Mouse (Mus musculus): Measurements from ENCODE around the gene Trp53i13. TPM values are rescaled to one million over a fixed set of nuclear protein-coding genes. Genes with fewer than 3 reads are reported as not detected.

The Trp53i13 gene
- polyA plus RNA-seq, 1 experiment from 2014 or later: 45.1 TPM

DNA sequence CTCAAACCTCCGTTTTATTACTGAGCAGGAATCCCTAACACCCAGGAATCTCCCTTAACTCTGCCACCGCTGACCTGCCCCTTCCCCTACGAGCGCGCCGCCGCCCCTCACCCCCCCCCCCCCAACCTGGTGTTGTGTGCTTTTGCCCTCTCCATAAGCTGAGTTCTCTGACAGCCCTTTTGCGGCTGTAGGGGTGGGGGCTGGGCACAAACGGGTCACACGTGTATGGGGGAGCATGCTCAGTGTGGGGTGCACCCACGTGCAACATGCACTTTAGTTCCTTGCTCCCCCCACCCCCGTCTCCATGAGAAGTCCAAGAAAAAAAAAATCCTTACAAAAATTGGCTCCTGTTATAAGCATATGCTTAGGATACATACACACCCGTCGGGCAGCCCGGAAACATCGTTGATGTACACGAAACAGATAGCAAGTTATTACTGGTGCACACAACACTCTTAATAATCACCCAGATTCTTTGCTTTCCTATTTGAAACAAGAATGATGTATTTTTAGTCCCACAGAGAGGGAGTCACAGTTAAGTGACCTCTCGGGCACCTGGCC, 23.4 kb downstream of the Trp53i13 start:
- DNase-seq (ENCODE audit: low spot score): peak; percentile 60

DNA sequence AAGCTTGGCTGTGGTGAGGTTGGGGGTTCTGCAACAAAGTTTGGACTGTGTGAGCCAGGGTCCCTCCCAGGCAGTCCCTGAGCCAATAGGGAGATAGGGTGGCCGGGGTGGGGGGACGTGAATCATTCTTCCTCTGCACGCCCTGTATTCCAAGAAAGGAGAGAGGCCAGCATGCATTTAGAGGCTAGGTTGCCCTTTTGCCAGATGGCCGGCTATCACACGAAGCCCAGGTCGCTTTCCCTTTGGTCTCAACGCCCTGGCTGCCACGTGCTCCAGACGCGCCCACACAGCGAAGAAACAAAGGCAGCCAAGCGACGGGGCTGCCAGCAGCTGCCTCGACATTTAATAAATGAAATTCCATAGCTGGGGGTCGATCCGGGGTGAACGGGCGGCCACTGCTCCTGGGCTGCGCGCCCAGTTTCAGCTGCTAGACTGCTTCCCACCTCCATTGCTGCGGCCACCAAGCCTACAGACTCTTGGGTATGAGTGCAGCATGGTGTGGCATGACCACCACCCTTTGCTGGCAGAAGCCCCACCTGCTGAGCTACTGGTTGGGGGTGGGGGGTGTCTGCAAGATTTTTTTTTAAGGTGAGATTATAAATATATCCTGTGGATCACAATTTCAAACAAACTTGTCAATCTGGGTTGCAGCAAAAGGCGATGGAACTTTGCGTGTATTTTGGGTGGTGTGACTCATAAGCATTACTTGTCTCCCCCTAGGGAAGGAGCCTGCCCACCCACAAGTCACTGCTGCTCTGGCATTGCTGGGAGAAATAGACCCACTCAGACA, 24.1 kb downstream of the Trp53i13 start:
- DNase-seq (ENCODE audit: low spot score): no peak

DNA sequence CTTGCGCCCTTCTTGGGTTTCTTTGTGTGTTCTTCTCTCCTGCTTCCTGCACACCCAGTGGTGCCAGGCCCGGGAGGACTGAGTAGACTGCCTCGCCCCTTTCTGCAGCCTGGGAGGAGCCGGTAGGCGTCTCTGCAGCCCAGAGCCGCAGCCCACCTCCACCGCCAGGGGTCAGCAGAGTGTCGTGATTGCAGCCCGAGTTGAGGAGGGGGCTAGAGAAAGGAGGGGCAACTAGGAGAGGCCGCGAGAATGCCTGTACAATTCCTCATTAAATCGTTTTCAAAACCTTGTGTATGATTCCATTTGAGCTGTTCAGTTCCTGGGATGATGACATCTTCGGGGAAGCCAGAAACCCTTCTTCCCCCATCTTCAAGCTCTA, 24.7 kb downstream of the Trp53i13 start:
- DNase-seq (ENCODE audit: low spot score): peak; percentile 92

DNA sequence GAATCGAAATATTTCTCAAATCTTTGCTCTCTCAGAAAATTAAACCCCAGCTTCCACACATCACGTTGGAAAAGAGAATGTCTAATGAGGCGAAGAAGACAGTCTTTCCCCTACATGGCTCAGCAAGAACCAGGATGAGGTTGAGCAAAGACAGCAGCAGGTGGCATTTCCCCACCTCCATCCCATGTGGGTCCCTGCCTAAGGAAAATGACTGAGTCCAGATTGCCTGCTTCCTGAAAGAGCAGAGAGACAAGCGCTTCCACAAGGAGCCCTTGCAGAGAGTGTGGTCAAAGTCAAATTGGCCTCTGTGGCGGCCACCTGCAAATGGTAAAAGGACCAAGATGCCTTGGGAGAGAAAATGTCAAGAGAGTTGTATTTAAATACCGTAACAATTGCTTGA, 25.3 kb downstream of the Trp53i13 start:
- DNase-seq (ENCODE audit: low spot score): no peak

DNA sequence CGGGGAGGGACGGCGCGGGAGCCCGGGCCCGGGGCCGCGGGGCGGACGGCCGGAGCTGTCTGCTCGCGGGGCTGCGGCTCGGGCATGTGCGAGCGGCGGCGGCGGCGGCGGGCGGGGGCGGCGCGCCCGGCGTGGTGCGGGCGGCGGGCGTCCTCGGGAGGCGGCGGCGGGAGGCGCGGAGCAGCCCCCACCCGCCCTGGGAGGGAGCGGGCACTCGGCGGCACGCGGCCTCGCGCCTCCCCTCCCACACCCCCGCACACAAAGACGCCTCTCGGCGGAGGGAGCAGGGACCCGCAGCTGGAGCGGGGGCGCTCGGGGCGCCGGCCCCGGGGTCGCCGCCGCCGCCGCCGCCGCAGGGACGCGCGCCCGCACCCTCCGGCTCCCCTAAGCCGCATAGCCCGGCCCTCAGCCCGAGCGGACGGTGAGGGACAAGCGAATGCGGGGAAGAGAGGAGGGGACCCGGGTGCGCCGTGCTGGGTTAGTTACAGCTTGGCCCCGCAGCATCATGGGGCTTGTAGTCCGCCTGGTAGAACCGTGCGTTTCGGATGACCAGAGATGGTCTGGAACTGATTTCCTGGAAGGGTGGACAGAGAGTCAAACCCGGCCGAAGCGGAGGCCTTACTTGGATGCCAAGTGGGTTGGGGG, 26.1 kb downstream of the Trp53i13 start, which contains the start of gene Ankrd13b:
TSS of gene Ankrd13b (minus strand) at position 88 of the 645 bp plus-strand sequence.
- peak; percentile 35 for DNase-seq (ENCODE audit: low spot score)

DNA sequence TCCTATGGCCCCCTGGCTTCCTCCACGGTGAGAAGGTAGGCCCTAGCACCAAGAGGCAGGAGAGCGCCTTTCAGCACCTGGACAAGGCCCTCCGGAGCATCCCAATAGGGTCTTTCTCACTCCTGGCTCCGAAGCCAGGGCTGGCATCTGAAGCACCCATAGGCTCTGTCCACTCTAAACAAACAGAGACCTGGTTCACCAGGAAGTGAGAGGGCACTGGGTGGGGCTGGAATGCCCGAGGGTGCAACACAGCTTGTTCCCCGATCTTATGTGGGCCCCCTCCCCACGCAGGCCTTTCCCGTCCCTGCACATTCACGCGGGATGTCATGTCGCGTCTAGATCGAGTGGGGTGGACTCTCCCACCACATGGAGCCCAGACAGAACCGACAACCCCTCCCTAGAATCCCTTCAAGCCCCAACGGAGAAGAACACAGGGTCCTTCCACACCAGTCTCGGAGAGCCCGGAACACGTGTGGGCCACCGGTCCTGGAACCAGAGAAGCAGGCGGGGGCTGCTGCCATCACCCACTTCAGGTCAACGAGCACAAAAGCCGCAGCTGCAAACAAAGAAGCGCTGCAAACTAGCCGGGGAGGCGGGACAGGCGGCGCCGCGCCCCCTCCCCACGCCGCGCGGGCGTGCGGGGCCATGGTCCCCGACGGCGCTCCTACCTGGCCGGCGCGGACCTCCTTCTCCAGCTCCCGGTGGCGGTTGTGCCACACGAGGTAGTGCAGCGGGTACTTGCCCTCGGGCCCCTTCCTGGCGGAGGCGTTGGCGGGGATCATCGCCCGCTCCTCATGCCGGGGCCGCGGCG, 26.8 kb downstream of the Trp53i13 start:
- peak; percentile 31 for DNase-seq (ENCODE audit: low spot score)

DNA sequence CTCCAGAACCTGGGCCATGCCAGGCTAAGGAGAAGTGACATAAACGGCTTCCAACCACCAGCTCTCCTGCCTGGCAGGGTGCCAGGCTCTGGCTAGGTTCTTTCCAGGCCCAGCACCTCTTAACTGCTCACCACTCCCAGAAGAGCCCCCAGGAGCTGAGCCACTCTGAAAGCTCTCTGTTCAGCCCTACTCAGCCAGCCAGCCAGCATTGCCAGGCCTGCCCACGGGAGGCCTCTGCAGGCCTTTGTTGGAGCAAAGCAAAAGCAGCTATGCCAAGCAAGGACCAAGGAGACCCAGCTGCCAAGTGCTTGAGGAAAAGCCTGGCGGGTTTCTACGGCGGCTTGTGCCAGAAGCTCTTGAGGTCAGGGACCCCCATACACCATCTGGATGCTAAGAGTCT, 29.0 kb downstream of the Trp53i13 start:
- no peak for DNase-seq (ENCODE audit: low spot score)

DNA sequence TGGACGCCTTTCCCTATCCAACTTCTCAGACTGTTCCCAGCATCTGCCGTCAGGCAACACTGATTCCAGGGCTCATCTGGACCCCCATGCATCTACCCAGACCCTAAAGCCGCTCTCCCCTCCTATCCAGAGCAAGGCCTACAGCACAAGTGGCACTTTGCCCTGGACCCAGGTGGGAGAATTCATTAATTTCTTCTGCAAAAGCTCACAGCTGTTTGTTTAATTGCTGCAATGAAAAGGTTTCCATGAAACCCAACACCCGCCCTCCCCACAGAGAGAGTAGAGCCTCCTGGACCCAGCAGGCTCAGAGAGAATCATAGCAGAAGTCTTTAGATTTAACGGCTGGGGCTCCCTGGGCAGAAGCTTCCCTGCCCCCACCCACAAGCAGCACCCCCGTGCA, 30.6 kb downstream of the Trp53i13 start:
- DNase-seq (ENCODE audit: low spot score): no peak

DNA sequence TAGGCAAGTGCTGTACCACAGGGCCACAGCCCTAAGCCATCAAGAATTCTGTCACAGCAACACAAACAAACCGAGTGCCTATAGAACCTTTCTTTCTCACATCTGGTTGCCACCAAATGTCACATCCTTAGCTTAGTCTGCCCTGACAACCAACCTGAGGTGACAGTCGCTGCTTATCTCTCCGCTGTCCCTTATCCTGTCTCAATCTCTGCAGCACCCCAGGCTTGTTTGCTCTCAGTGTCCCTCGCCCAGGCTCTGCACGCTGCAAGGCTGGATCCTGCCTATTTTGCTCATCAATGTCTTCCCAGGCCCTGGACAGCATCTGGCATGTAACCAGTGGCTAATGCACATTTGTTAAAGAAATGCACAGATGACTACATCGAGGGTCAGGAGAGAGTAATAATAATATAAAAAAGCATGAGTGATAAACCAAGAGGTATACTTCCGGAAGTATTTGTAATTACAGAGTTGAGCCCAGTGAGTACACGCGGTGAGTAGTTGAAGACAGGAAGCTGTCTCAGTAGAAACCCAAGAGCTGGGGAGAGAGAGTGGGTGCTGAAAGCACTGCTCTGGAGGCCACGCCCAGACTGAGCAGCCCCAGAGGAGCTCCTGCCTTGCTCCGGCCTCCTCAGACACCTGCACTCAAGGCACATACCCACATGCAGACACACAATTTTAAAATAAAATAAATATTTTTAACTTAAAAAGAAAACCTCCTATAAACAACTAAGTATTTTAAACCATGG, 32.1 kb downstream of the Trp53i13 start:
- peak; percentile 77 for DNase-seq (ENCODE audit: low spot score)

DNA sequence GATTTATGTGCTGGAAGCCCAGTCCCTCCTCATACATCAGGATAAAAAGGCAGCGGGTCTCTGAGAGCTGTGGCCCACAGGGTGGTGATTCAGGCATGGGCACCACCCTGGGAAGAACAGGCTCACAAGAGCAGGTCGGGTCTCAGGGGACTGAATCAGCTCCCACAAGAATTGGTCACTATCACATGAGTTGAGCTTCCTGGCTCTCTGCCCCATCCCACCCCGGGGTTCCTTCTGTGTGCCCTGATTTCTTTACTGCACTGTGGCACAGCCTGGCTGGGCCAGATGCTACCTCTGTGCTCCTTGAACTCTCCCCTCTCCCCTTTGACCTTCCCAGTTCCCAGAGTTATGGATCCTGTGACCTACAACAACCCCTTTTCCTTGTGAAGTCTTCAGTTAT, 32.7 kb downstream of the Trp53i13 start:
- no peak for DNase-seq (ENCODE audit: low spot score)

DNA sequence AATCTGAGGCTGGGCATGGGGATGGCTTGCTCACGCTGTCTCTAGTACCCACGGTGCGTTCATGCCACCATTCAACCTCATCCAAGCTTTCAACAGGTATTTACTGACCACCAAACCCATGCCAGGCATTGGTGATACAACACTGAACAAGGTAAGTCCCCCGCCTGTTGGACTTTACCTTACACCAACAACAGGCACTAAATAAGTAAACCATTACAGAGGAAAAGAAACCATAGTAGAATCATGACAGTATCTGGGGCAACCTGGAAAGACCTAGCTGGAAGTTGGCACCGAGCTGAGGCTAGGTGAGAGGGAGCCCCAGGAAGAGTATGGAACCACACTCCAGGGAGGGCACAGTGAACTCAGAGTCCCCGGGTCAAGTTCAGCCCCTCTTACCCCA, 38.9 kb downstream of the Trp53i13 start:
- DNase-seq (ENCODE audit: low spot score): no peak

DNA sequence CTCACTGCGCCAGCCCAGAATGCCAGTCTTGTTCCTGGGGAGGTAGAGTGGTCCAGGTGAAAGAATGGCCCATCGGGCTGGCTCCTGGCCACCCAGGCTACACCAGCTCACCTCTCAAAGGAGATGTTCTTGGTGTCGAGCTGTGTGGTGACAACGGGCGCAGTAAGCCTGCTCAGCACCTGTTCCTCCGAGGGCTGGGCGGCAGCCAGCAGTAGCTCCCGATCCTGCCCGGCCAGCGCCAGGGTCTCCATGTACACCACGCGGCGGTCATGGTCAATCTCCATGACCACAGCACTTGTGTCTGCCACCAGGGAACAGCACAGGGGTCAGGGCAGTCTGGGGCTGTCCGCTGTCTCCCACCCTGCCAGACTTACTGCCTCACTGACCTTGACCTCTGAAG, 39.6 kb downstream of the Trp53i13 start:
- no peak for DNase-seq (ENCODE audit: low spot score)

DNA sequence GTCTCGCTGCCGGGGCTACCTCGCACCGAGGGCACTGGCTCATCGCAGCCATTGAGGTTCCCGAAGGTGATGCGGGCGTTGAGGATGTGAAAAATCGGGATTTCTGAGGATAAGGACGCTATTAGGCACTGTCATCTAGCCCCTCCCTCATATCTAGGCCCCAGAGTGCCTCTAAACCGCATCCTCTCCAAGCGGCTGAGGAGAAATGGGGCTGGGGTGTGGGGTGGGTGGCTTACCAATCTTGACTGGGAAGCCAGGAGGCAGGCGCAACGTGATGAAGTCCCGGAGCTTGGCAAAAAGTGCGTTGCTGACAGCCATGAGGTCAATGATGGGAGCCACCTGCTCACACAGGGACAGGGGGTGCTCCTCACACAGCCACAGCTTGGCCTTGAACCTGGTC, 43.0 kb downstream of the Trp53i13 start:
- DNase-seq (ENCODE audit: low spot score): no peak

DNA sequence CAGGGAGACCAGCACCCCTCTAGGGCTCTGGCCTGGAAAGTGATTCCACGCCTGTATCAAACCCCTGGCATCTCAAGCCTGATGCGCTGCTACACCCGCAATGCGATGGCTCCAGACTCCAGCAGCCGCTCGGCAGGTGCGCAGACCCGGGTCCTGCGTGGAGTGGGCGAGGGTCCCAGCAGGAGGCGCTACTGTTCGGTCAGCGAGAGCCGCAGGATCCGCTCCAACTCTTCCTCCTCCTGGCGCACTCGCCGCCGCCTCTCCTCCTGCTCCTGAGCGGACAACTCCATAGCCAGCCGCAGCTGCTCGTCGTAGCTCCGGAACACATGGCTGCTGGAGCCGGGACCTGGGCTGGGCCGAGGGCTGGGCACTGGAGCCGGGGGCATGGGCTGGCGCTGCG, 44.4 kb downstream of the Trp53i13 start:
- DNase-seq (ENCODE audit: low spot score): no peak

DNA sequence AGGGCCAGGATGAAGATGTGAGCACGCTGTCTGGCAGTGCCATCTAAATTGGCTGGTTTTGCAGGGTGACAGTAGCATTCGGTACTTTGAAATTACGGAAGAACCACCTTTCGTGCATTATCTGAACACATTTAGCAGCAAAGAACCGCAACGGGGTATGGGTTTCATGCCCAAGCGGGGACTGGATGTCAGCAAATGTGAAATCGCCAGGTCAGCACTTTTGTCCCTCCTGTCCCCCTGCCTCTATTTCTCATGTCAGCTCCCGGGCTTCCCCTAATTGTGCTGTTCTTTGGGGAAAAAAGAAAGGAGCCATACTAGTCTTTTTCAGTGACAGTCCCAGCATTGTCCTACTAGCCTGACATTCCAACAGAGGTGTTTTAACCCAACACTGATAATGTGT, 47.4 kb downstream of the Trp53i13 start:
- DNase-seq (ENCODE audit: low spot score): no peak

DNA sequence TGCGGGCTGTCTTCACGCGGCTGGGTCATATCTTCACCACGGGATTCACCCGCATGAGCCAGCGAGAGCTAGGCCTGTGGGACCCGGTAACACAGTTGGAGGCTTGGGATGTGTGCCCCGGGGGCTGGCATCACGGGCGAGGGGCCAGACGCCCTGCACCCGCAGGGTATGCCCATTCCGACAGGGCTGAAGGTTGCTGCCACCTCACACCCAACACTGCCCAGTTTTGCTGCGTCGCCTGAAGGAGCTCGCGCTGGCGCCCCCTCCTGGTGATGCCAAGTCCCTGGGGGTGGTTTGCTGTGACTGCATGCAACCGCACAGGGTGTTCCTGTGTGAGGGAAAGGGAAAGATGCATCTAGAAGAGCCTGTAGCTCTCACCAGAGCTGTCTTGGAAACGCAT, 48.0 kb downstream of the Trp53i13 start:
- DNase-seq (ENCODE audit: low spot score): peak; percentile 86

DNA sequence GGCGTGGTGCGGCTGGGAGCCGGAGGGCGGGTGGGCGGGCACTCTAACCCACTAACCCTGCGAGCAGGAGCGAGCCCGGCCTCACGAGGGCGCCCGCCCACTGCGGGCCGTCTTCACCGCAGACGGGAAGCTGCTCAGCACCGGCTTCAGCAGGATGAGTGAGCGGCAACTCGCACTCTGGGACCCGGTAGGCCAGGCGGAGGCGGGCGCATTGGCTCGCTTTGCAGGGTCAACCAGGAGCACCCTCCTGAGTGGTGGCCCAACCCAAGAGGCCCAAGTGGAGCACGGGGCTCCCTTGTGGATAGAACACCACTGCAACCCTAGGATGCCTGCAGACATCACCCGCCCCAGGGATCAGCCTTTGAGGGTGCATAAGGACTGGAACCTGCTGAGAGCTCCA, 48.6 kb downstream of the Trp53i13 start:
- DNase-seq (ENCODE audit: low spot score): peak; percentile 84

DNA sequence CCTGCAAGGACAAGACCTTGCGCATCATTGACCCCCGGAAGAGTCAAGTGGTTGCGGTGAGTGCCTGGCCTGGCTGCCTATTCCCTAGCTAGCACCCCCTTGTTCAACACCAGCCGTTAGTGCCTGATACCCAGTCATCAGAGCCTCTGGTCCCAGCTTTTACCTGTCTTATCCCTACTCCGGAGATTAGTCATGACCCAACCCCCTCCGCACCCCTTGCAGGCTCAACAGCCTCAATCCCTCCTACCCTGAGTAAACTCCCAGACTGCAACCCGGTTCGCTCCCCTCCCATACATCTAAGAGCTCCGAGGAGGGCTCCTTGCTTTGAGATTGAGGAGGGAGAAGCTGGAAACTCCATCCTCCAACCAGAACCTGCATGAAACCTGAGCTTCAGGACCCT, 49.2 kb downstream of the Trp53i13 start:
- DNase-seq (ENCODE audit: low spot score): no peak

DNA sequence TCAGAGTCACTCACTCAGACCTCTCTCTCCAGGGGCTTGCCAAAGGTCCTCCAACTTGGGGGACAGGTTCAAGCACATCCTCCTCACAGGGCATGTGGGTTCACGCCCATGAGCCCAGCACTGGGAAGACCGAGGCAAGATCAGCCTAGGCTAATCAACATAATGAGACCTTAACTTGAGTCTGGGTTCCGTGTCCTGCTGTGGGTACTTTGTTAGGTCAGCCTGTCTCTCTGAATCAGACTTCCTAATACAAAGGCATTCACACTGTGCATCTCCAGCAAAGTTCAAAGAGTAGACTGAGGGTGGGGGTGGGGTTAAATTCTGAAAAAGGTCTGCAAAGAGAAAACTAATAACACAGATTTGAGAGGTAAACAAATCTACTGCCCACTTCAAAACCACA, 50.7 kb downstream of the Trp53i13 start:
- no peak for DNase-seq (ENCODE audit: low spot score)

DNA sequence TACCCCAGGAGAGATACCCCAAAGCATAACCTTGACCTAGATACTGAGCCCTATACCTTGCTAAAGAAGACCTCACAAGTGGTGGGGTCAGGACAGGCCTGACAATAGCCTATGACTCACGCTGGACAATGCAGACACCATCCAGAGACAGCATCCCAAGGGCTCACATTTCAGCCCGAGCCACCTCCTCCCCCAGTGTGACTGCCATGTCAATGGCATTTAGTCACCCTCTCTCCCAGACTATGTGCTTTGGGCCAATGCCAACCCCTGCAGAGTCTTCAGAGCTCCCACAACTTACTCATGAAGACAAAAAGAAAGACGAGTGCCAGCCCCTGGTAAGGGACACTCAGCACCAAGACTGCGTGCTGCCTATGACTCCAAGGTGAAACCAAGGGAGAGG, 51.1 kb downstream of the Trp53i13 start:
- no peak for DNase-seq (ENCODE audit: low spot score)

DNA sequence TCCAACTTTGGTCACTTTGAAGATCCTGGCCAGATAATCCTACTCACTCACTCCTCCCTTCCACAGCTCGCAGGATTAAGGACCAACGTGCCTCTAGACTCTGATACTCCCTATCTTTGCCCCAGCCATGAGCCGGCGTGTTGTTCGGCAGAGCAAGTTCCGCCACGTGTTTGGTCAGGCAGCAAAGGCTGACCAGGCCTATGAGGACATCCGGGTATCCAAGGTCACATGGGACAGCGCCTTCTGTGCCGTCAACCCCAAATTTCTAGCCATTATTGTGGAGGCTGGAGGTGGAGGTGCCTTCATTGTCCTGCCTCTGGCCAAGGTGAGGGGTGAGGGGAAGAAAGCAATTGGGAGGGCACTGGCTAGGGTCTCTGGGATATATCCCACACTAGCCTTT, 52.0 kb downstream of the Trp53i13 start:
- DNase-seq (ENCODE audit: low spot score): no peak

All from thymus, postnatal 0 days (tissue).